Mouse (Mus musculus) forebrain, postnatal 0 days (tissue): ENCODE data around the gene Atp5j. TPM values are rescaled to one million over a fixed set of nuclear protein-coding genes. Genes with fewer than 3 reads are reported as not detected.

ENCODE experiments used
- ATAC-seq: fragments of 200-750 bp; cut with Nextera tagmentation; 2 replicates; pipeline ENCODE4 v1.8.0; 2017; ENCODE audit warnings: mild to moderate bottlenecking, moderate library complexity
- DNase-seq: peaks from one replicate; pipeline ENCODE4 v3.0.0-alpha.2; 2015
- H3K27ac ChIP-seq: fragments of 300-500 bp; sonication (generic); 2 replicates; pipeline ENCODE4 v1.5.1; 2014; ENCODE audit warnings: low read depth, mild to moderate bottlenecking, antibody characterized with exemption, low read length, moderate library complexity, mixed read lengths
- H3K27me3 ChIP-seq: fragments of 300-500 bp; sonication (generic); 2 replicates; pipeline ENCODE4 v1.6.1; 2014; ENCODE audit warnings: mild to moderate bottlenecking, low read length, mixed read lengths; ENCODE audit not compliant: insufficient read depth
- H3K36me3 ChIP-seq: fragments of 300-500 bp; sonication (generic); 2 replicates; pipeline ENCODE4 v1.6.1; 2014; ENCODE audit warnings: mild to moderate bottlenecking, moderate library complexity; ENCODE audit not compliant: insufficient read depth
- H3K4me1 ChIP-seq: fragments of 300-500 bp; sonication (generic); 2 replicates; pipeline ENCODE4 v1.6.1; 2014; ENCODE audit warnings: antibody characterized with exemption; ENCODE audit not compliant: insufficient read depth
- H3K4me2 ChIP-seq: fragments of 300-500 bp; sonication (generic); 2 replicates; pipeline ENCODE4 v1.6.1; 2014; ENCODE audit warnings: low read depth, mild to moderate bottlenecking, moderate library complexity
- H3K4me3 ChIP-seq: fragments of 300-500 bp; sonication (generic); 2 replicates; pipeline ENCODE4 v1.5.1; 2014; ENCODE audit warnings: low read depth, low read length, mixed read lengths
- H3K9ac ChIP-seq: fragments of 300-500 bp; sonication (generic); 2 replicates; pipeline ENCODE4 v1.6.1; 2014; ENCODE audit warnings: mild to moderate bottlenecking
- H3K9me3 ChIP-seq: fragments of 300-500 bp; sonication (generic); 2 replicates; pipeline ENCODE4 v1.6.1; 2016; ENCODE audit warnings: low read length
- CTCF ChIP-seq: sonication (generic); IDR thresholded peaks from 2 replicates; pipeline ENCODE4 v1.5.1; 2016; ENCODE audit warnings: antibody characterized with exemption, control low read depth, low read depth
- WGBS: fragments of 180-500 bp; shearing (Covaris S2); extraction: QIAGEN DNeasy Blood & Tissue Kit; methylation state at CpG from one replicate; pipeline ENCODE4 v1.1.7; 2014; 5-methylcytosine and 5-hydroxymethylcytosine counted together
- polyA plus RNA-seq: library from polyadenylated mRNA; unstranded; fragments of >200 nt; fragmentation: Nextera tagmentation; extraction: Ambion mirVana; gene quantifications from 2 replicates; pipeline ENCODE4 v1.2.1, GENCODE M21; 2015
- total RNA-seq: library from RNA; depleted of rRNA; stranded (reverse); fragments of >200 nt; gene quantifications from 2 replicates; pipeline ENCODE4 v1.2.3, GENCODE M21; 2014

The Atp5j gene
- total and polyA plus RNA-seq, 2 experiments from 2014 or later, result 160 to 830 TPM

- 0 out of 2 replicates have a peak, but pooled peaks have one; percentile 18 for ATAC-seq
- peak; percentile 39 for DNase-seq
- no peaks in the 10 kb centered on the region for H3K9me3 ChIP-seq
- H3K27ac ChIP-seq, result no peak overlapping the region
- H3K36me3 ChIP-seq, result no peaks in the 10 kb centered on the region
- 71% methylated on average over 24 of the region's 24 CpGs for WGBS
- peak; percentile 18; the same call in 1 of the 2 replicates for TF ChIP-seq CTCF
- peaks cover 7% of the 10 kb centered on the region for H3K4me1 ChIP-seq
- peak overlapping the region; percentile 21 for H3K4me2 ChIP-seq
- no peak overlapping the region for H3K9ac ChIP-seq
- H3K27me3 ChIP-seq, result no peaks in the 10 kb centered on the region
- no peak overlapping the region for H3K4me3 ChIP-seq
These were observed 39.7 kb upstream of the Atp5j start for GRCm38 (mm10) chr16:84875012-84875717.

GRCm38 (mm10) chr16:84873805-84874204 lies 38.4 kb upstream of the Atp5j start:
- Histone ChIP-seq H3K4me1 (peaks cover 7% of the 10 kb centered on the region), H3K9me3 (no peaks in the 10 kb centered on the region), H3K4me2 (no peak overlapping the region), H3K36me3 (no peaks in the 10 kb centered on the region), H3K27me3 (no peaks in the 10 kb centered on the region), H3K9ac (no peak overlapping the region), H3K4me3 (no peak overlapping the region), H3K27ac (no peak overlapping the region)
- no peak for TF ChIP-seq CTCF
- WGBS, result 80% methylated on average over 8 of the region's 8 CpGs
- no peak for DNase-seq
- ATAC-seq, result no peak

GRCm38 (mm10) chr16:84864656-84865055 lies 29.2 kb upstream of the Atp5j start:
- no peak overlapping the region for H3K4me2 ChIP-seq
- DNase-seq (no peak), ATAC-seq (no peak)
- no peaks in the 10 kb centered on the region for H3K9me3 ChIP-seq
- peaks cover 15% of the 10 kb centered on the region for H3K36me3 ChIP-seq
- WGBS, result 90% methylated on average over 8 of the region's 8 CpGs
- H3K9ac ChIP-seq, result no peak overlapping the region
- H3K4me1 ChIP-seq, result no peaks in the 10 kb centered on the region
- TF ChIP-seq CTCF, result no peak
- no peak overlapping the region for H3K27ac ChIP-seq
- no peaks in the 10 kb centered on the region for H3K27me3 ChIP-seq
- H3K4me3 ChIP-seq, result no peak overlapping the region

GRCm38 (mm10) chr16:84853492-84853891 lies 18.1 kb upstream of the Atp5j start:
- 95% methylated on average over 6 of the region's 6 CpGs for WGBS
- Histone ChIP-seq H3K4me1 (no peaks in the 10 kb centered on the region), H3K9me3 (no peaks in the 10 kb centered on the region), H3K36me3 (peaks cover 64% of the 10 kb centered on the region), H3K4me2 (no peak overlapping the region), H3K4me3 (no peak overlapping the region), H3K27ac (no peak overlapping the region), H3K9ac (no peak overlapping the region), H3K27me3 (no peaks in the 10 kb centered on the region)
- DNase-seq (no peak), ATAC-seq (no peak)
- no peak for TF ChIP-seq CTCF

GRCm38 (mm10) chr16:84838576-84838975 lies 3.2 kb upstream of the Atp5j start:
- Histone ChIP-seq H3K27me3 (no peaks in the 10 kb centered on the region), H3K9ac (no peak overlapping the region), H3K4me3 (no peak overlapping the region), H3K4me2 (no peak overlapping the region), H3K9me3 (no peaks in the 10 kb centered on the region), H3K36me3 (peaks cover 18% of the 10 kb centered on the region), H3K4me1 (0 out of 2 replicates have a peak, but pooled peaks cover 12% of the 10 kb centered on the region), H3K27ac (no peak overlapping the region)
- 76% methylated on average over 2 of the region's 2 CpGs for WGBS
- ATAC-seq (no peak), DNase-seq (no peak)
- no peak for TF ChIP-seq CTCF

- TF ChIP-seq CTCF, result no peak
- peak; percentile 1; the same call in 1 of the 2 replicates for ATAC-seq
- 8% methylated on average over 29 of the region's 29 CpGs for WGBS
- peak overlapping the region; percentile 90 for H3K4me2 ChIP-seq
- H3K4me3 ChIP-seq, result peak overlapping the region; percentile 89
- peak; percentile 57 for DNase-seq
- H3K27ac ChIP-seq, result peak overlapping the region; percentile 92
- H3K27me3 ChIP-seq, result no peaks in the 10 kb centered on the region
- H3K9me3 ChIP-seq, result no peaks in the 10 kb centered on the region
- H3K9ac ChIP-seq, result peak overlapping the region; percentile 97
- H3K36me3 ChIP-seq, result peaks cover 15% of the 10 kb centered on the region; the same call in 1 of the 2 replicates
- H3K4me1 ChIP-seq, result 0 out of 2 replicates have a peak, but pooled peaks cover 21% of the 10 kb centered on the region
These were observed 658 bp upstream of the Atp5j start for GRCm38 (mm10) chr16:84835823-84836743.
